Mouse (Mus musculus): ENCODE measurements around the gene Sf3a1.
A peak's percentile ranks its signal among the peaks of the same experiment; 100 is the strongest.
"Not testable (repeated sequence)": the region's sequence is repeated elsewhere in the genome, so short reads cannot be mapped to it uniquely, and the experiment has no call there.

Sf3a1 gene

DNA sequence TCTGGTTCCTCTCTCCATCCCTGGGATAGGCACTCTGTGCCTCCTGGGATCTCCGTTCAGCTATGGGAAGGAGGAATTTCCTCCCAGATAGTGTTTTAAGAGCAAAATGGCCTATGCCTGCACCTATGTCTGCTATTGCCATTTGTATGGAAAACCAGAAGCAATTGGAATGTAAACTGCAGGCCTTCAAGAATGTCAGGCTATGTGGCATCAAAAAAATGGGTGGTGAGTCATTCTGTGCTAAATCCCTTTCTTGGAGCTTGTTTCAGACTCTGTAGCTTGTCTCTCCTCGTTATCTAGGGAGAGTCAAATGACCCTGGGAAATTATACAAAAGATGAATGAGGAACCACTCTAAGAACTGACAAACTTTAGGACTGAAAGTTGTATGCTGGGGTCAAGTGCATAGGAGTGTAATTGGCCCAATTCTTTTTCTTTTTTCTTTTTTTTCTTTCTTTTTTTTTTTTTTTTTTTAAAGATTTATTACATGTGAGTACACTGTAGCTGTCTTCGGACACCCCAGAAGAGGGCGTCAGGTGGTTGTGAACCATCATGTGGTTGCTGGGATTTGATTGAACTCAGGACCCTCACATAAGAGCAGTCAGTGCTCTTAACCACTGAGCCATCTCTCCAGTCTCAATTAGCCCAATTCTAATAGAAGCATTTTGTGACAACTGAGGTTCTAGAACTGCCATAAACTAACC, 24.3 kb downstream of the Sf3a1 start:
- no peak for DNase-seq (ENCODE audit: extremely low read depth, insufficient read length, low spot score)

DNA sequence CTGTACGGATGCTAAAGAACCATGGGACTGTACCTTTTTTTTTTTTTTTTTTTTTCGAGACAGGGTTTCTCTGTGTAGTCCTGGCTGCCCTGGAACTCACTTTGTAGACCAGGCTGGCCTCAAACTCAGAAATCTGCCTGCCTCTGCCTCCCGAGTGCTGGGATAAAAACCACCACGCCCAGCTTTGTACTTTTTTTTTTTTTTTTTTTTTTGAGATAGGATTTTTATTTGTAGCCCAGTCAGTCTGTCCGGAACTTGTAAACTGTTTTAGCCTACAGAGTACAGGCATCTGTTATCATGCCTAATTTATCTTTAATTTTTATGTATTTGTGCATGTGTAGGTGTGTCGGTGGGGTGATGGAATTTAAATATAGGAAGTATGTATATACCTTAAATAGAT, 25.3 kb downstream of the Sf3a1 start:
- DNase-seq (ENCODE audit: extremely low read depth, insufficient read length, low spot score): not testable (repeated sequence)

- peak; percentile 96 for DNase-seq (ENCODE audit: extremely low read depth, insufficient read length, low spot score)
Observed at GRCm38 (mm10) chr11:4186486-4187317, 26.6 kb downstream of the Sf3a1 start, which contains the start of gene Tbc1d10a. TSS of gene Tbc1d10a (plus strand) at chr11:4186789.

- DNase-seq (ENCODE audit: extremely low read depth, insufficient read length, low spot score): no peak
Observed at GRCm38 (mm10) chr11:4187318-4187700, 27.2 kb downstream of the Sf3a1 start.

- no peak for DNase-seq (ENCODE audit: extremely low read depth, insufficient read length, low spot score)
Observed at GRCm38 (mm10) chr11:4189182-4189581, 29.0 kb downstream of the Sf3a1 start.

- DNase-seq (ENCODE audit: extremely low read depth, insufficient read length, low spot score): peak; percentile 70
Observed at GRCm38 (mm10) chr11:4190677-4191076, 30.5 kb downstream of the Sf3a1 start.

DNA sequence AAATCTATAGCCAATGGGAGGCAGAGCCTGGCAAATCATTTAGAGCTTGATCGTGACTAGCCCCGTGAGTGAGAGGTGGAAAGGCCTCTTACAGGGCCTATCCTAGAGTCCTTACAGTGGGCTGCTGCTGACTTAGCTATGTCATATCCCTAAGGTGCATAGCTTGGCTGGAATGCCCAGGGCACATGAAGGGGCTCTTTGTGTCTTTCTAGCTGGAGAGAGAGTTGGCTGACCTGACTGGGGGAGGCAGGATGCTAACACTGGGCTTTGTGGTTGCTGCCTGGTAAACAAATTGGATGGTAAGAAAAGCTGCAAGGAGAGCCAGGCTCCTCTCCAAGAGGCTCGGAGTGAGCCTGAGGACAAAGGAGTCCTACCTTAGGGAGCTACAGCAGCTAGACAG, 32.6 kb downstream of the Sf3a1 start:
- DNase-seq (ENCODE audit: extremely low read depth, insufficient read length, low spot score): no peak

DNA sequence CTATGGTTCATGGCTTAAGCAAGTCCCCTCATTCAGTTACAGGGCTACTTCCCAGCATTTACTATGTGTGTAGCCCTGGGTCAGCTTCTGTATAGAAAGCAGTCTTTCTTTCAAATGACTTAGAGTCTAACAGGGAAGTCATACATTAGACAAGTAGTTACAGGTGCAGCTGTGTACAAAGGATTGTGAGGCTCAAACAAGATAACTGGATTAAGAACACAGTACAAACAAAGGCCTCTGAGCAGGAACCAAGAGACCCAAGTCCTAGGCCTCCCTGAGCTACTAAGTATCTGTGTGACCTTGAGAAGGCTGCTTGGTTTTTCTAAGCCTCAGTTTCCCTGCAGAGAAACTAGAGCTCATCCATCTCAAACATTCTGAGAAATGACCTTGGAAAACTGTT, 33.3 kb downstream of the Sf3a1 start:
- no peak for DNase-seq (ENCODE audit: extremely low read depth, insufficient read length, low spot score)

DNA sequence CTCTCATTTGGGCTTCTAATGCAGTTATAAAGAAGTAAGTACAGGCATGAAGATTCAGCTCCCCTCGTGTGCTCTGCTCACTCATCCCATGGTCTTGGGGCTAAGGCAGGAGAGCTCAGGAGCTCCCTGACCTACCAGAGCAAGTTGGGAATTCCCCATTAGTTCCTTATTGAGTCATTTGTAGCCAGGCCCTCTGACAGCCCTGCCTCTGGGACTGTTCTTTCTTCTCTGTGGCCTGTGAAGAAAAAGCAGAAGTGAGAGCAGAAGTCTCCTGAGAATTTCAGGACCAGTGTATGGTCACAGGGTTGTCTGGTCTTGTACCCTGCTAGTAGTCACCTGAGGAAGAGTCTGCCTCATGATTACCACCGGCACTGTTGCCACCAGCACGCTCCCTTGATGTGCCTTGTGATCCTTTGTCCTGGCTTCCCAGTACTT, 35.5 kb downstream of the Sf3a1 start:
- no peak for DNase-seq (ENCODE audit: extremely low read depth, insufficient read length, low spot score)

GRCm38 (mm10) chr11:4196636-4197035, 36.5 kb downstream of the Sf3a1 start:
- DNase-seq (ENCODE audit: extremely low read depth, insufficient read length, low spot score): no peak

DNA sequence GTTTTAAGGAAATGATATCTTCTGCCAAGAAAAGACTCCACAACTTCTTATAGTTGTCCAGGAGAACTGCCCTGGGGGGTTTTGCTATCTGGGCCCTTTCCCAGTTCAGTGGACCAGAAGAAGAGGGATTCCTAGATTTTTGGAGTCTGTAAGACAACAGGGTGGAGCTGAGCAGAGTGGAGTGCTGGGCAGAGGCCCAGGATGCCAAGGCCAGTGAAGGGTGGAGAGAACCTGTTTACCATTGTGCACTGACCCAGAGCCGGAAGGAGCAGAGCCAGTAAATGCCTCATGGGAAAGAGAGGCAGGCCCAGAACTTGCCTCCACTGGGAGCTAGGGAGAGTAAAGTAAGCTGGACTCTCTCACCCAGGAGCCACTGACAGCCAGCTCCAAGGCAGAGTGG, 37.5 kb downstream of the Sf3a1 start:
- peak; percentile 61 for DNase-seq (ENCODE audit: extremely low read depth, insufficient read length, low spot score)

- DNase-seq (ENCODE audit: extremely low read depth, insufficient read length, low spot score): no peak
Observed at GRCm38 (mm10) chr11:4201981-4202700, 42.0 kb downstream of the Sf3a1 start.

DNA sequence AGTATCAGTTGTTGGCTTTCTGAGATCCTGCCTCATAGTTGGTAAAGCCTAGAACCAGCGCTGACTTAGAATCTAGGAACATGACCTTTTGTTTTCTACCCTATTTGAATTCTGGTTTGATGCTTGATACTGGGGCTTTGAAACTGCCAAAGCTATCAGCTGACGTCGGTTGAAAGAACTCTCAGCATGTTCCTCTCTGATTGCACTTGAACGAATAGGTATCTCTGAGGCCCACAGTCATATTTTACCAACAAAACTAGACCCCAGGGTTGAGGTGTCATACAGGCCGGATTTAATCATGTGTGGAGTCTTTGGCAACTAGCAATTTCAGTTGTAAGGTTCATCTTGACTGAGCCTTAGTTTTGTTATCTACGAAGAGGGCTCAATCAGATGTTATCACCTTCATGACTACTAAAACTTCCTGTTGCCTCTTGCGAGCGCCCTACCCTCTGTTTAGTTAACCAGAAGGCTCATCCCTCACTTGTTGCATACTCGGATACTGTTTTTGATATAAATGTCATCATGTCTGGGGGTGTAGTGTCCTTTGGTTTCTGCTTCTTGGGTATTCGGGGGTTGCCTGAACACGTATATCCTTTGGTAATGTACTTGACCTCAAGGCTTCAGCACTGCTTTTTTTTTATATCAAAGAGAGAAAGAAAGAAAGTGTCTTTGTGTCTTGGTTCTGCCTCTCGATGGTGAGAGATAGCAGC, 43.0 kb downstream of the Sf3a1 start:
- DNase-seq (ENCODE audit: extremely low read depth, insufficient read length, low spot score): no peak

GRCm38 (mm10) chr11:4203705-4204074, 43.5 kb downstream of the Sf3a1 start:
- no peak for DNase-seq (ENCODE audit: extremely low read depth, insufficient read length, low spot score)

GRCm38 (mm10) chr11:4205097-4205655, 45.0 kb downstream of the Sf3a1 start:
- no peak for DNase-seq (ENCODE audit: extremely low read depth, insufficient read length, low spot score)

GRCm38 (mm10) chr11:4205951-4206350, 45.8 kb downstream of the Sf3a1 start:
- no peak for DNase-seq (ENCODE audit: extremely low read depth, insufficient read length, low spot score)

GRCm38 (mm10) chr11:4206563-4206962, 46.4 kb downstream of the Sf3a1 start:
- no peak for DNase-seq (ENCODE audit: extremely low read depth, insufficient read length, low spot score)

DNA sequence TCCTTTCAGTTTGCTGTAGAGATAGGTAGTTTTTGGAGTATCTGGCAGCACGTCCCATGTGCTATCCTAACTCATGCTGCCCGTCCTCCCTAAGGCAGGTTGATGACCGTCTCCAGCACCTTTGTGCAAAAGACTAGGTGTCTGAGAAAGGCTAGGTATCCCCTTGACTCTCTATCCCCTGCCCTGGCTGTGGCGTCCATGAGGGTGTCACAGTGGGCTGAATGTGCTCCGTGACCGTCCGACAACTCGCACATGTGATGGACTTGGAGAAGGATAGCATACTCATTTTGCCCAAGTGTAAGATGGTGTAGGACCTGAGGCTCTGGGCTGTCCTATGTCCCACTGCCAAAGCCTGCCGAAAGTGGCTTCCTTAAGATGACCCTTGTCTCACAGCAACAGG, 47.5 kb downstream of the Sf3a1 start:
- no peak for DNase-seq (ENCODE audit: extremely low read depth, insufficient read length, low spot score)

DNA sequence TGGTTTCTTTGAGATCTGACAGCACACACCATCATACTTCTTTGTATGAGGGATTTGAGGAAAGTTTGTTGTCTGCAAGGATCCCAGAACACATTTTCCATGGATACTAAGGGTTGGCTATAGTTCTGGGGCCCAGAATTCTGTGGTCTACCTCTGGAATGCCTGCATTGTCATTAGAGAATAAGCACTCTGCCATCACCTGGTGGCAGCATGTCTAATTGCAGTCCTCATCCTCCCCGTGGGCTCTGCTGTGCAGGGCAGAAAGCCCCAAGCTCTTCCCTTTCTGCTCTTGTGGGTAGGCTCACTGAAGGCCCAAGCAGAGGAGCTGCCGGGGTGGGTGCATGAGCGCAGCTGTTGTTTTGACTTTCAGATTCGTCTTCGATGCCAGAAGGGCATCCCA, 49.4 kb downstream of the Sf3a1 start:
- no peak for DNase-seq (ENCODE audit: extremely low read depth, insufficient read length, low spot score)

DNA sequence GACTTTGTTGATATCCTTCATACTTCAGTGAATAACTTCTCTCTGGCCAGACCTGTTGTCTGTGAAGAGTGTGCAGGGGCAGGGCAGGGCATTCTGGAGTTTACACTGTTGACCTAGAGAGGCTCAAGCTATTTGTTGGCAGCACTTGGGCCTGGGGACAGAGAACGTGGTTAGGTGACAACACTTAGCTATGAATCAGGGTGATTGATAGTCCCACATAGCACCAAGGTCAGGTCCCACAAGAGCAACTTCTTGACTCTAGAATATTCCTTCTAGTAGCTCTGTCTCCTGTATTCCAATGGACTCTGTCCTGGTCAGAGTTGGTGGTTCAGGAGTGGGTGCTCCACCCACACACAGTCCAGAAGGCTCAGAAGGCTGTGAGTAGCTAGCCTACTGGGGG, 50.6 kb downstream of the Sf3a1 start:
- no peak for DNase-seq (ENCODE audit: extremely low read depth, insufficient read length, low spot score)

DNA sequence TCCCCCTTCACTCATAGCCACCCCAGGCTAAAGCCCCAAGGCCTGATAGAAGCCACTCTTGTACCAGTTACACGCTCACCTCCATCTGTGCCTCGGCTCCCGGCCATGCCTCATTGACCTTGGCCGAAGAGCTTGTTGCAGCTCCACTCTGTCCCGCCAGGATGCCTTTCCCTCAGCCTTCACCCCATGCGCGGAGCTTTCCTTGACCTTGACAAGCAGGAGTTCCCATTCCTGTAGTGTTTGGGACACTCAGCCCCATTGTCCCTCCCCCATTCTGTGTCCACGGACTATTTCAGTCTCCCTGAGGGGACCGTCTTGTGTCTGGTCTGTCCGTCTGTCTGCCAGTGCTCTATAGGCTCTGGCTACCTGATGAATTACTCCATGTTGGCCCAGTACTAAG, 53.0 kb downstream of the Sf3a1 start:
- DNase-seq (ENCODE audit: extremely low read depth, insufficient read length, low spot score): no peak
